Mouse (Mus musculus): ENCODE results near the gene Map2k5.

GRCm38 (mm10) chr9:63258768-63259167 lies 118.9 kb downstream of the Map2k5 start:
- TF ChIP-seq CTCF (IDR thresholded peaks at IDR 0.05; ENCODE audit: insufficient read depth, low read depth, low read length) (no peak), POLR2A (IDR thresholded peaks at IDR 0.05; ENCODE audit: insufficient read depth, low read depth, low read length) (no peak)

All from olfactory bulb, adult 2 months (tissue).